Mouse (Mus musculus): ENCODE results near the gene Mdh2.

DNA sequence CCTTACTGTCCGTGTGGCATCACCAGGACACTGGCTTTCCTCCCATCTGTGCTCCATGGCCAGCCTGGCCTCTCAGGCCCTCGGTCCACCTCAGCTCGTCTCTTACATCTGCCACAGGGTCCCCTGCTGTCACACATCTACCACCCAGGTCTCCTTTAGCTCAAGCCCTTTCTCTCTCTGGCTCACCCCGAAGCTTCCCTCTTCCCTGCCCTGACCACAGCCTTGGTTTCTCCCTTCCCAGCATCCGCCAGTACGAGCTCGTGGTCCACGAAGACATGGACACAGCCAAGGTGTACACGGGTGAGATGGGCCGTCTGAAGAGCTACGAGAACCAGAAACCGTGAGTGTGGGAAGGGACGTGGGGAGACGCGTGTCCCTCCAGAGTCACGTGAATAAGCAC is 47.0 kb upstream of the Mdh2 start:
- no peak for TF ChIP-seq CTCF (IDR thresholded peaks at IDR 0.05; ENCODE audit: extremely low read depth, insufficient read depth, insufficient read length, insufficient replicate concordance)
- no peak for TF ChIP-seq POLR2A (IDR thresholded peaks at IDR 0.05; ENCODE audit: low read depth, low read length)
